Mouse (Mus musculus): ENCODE measurements around the gene Usp35. TPM values are rescaled to one million over a fixed set of nuclear protein-coding genes. Genes with fewer than 3 reads are reported as not detected.

The Usp35 gene
- total RNA-seq, 2 experiments from 2014 or later: not detected

DNA sequence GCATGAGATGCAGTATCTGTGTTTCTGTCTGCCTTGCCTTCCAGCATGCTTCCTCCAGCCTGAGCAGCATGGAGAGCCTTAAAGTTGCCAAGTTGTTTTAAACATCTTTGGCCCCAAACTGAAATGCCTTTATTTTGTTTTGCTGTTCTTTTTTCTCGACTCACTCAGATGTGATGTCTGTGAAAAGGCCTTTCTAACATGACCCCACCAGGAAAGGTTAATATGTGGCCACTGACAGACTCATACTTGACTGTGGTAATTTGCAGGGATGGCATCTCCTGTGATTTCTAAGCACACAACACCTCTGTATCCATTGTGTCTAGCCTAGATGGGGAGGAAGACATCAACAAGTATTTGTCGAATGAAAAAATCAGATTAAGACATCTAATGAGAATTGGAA is 34.8 kb downstream of the Usp35 start:
- ATAC-seq (replicated peaks; ENCODE audit: poor library complexity, severe bottlenecking): no peak

DNA sequence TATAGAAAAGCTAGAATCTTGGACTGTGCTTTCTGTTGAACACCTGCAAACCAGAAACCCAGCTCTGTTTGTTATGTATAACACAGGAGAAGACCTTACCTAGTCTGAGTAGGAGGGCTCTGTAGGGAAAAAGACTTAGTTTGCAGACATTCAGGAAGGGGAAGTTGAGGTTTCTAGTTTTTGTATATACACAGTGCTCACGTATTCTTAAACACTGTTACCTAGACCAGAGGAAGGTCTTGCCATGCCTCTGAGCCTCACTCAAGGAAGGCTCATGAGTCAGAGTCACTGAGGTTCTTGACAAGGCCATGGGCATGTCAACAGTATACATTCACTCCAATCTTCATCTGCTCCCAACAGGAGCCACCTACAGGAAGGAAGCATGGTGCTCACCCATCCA is 60.8 kb downstream of the Usp35 start:
- peak; percentile 58 for ATAC-seq (replicated peaks; ENCODE audit: poor library complexity, severe bottlenecking)

DNA sequence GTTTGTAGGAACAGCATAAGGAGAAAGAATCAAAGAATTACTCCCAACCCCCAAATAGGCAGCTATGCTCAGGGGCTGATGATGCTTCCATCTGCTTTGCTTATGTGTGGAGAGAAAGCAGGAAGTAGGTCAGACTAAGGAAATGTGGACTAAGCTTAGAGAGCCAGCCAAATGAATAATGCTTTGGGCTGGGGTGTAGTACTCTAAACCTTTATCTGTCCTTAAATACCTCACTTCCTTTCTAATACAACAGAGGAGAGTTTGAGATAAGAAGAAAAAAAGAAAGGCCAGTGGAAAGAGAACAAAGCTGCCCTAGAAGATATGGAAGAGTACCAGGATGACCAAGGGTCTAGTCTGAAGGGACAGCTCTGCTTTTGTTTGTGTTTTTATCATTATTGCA is 61.5 kb downstream of the Usp35 start:
- peak; percentile 61 for ATAC-seq (replicated peaks; ENCODE audit: poor library complexity, severe bottlenecking)

DNA sequence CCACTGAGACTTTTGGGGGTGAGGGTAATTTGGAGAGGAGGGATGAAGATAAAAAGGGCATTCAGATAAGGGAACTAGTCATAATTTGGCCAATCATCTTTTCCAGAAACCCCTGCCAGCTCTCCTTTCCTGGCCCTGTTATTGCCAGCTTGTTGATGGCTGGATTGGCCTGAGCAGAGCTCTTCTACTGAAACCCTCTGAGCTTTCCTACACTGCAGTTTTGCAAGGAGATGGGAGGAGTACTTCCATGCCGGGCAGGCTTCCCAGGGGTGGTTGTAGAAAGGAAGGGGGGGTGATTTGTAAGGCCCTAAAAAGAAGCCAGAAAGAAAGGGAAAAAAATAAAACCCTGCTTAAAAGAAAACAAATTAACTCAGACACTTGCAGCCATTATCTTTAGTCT is 69.3 kb downstream of the Usp35 start:
- ATAC-seq (replicated peaks; ENCODE audit: poor library complexity, severe bottlenecking): no peak

Other genes with a start within 250 kb of the Usp35 start
- 1.3 and 2.1 TPM in 2 replicates for gene Kctd21, start 307 bp upstream of the Usp35 start, total RNA-seq (2014; fragmentation: Nextera tagmentation)
- 0.10 and 1.7 TPM in 2 replicates for gene Kctd21, start 307 bp upstream of the Usp35 start, total RNA-seq (2017)
- 44.2 and 52.0 TPM in 2 replicates for gene Alg8, start 39.6 kb upstream of the Usp35 start, total RNA-seq (2014; fragmentation: Nextera tagmentation)
- 23.6 and 42.2 TPM in 2 replicates for gene Alg8, start 39.6 kb upstream of the Usp35 start, total RNA-seq (2017)
- gene Ndufc2, start 68.0 kb upstream of the Usp35 start, total RNA-seq (2014; fragmentation: Nextera tagmentation): 174 and 187 TPM in 2 replicates
- gene Ndufc2, start 68.0 kb upstream of the Usp35 start, total RNA-seq (2017): 357 and 360 TPM in 2 replicates
- not detected in 2 replicates for gene Thrsp, start 85.7 kb upstream of the Usp35 start, total RNA-seq (2014; fragmentation: Nextera tagmentation)
- not detected in 2 replicates for gene Thrsp, start 85.7 kb upstream of the Usp35 start, total RNA-seq (2017)
- gene Kctd14, start 119.3 kb upstream of the Usp35 start, total RNA-seq (2014; fragmentation: Nextera tagmentation): 3.2 and 5.0 TPM in 2 replicates
- 3.9 TPM in 2 replicates for gene Kctd14, start 119.3 kb upstream of the Usp35 start, total RNA-seq (2017)
- 74.7 and 78.5 TPM in 2 replicates for gene Ints4, start 148.9 kb upstream of the Usp35 start, total RNA-seq (2014; fragmentation: Nextera tagmentation)
- 64.1 and 64.8 TPM in 2 replicates for gene Ints4, start 148.9 kb upstream of the Usp35 start, total RNA-seq (2017)
- 15.4 and 36.3 TPM in 2 replicates for gene Aamdc, start 247.5 kb upstream of the Usp35 start, total RNA-seq (2014; fragmentation: Nextera tagmentation)
- gene Aamdc, start 247.5 kb upstream of the Usp35 start, total RNA-seq (2017): 37.0 and 42.6 TPM in 2 replicates
- 21.9 and 33.3 TPM in 2 replicates for gene Rsf1, start 247.9 kb upstream of the Usp35 start, total RNA-seq (2014; fragmentation: Nextera tagmentation)
- 35.8 and 38.3 TPM in 2 replicates for gene Rsf1, start 247.9 kb upstream of the Usp35 start, total RNA-seq (2017)

Data from granulocyte monocyte progenitor cell, adult 5-6 weeks (primary cell).